Comparison of ENCODE assay signal across 21 mouse cellular contexts in genomic region chr12:80762982-80763381, GRCm38 (mm10). TPM values are rescaled to one million over a fixed set of nuclear protein-coding genes. Genes with fewer than 3 reads are reported as not detected.
"Had no signal": no experiment of that assay in that cellular context is flagged by ENCODE, and none has a peak within 500 bp of the region (broad histone marks: within the 10 kb centered on the region; RNA-seq: fewer than 3 reads in every experiment).

No protein-coding gene starts in this region.

- ATAC-seq: midbrain, embryonic 13.5 days; midbrain, embryonic 15.5 days had no signal

- H3K36me3 ChIP-seq: liver, embryonic 15.5 days; neural tube, embryonic 15.5 days had no signal

- H3K9me3 ChIP-seq: liver, embryonic 15.5 days; neural tube, embryonic 13.5 days; neural tube, embryonic 15.5 days had no signal

- H3K27ac ChIP-seq: liver, embryonic 15.5 days; midbrain, embryonic 13.5 days; midbrain, embryonic 15.5 days; neural tube, embryonic 13.5 days; neural tube, embryonic 15.5 days had no signal

- H3K9ac ChIP-seq: liver, embryonic 15.5 days; lung, embryonic 14.5 days; midbrain, embryonic 13.5 days; midbrain, embryonic 15.5 days; neural tube, embryonic 13.5 days; neural tube, embryonic 15.5 days had no signal

- H3K27me3 ChIP-seq: midbrain, embryonic 13.5 days; midbrain, embryonic 15.5 days; neural tube, embryonic 13.5 days; neural tube, embryonic 15.5 days had no signal

- H3K4me3 ChIP-seq: liver, embryonic 15.5 days; midbrain, embryonic 13.5 days; midbrain, embryonic 15.5 days; neural tube, embryonic 13.5 days; neural tube, embryonic 15.5 days had no signal

- DNase-seq: lung, adult 18-20 months; lung, embryonic 14.5 days; lung, postnatal 10 days; lung, postnatal 4 days; retina, postnatal 1 day; right cerebral cortex, adult 18-20 months; right cerebral cortex, postnatal 25 days; right cerebral cortex, postnatal 4 days; spleen, adult 18-20 months; thymus, adult 2 months; thymus, postnatal 25 days; thymus, postnatal 4 days had no signal

- H3K4me2 ChIP-seq: liver, embryonic 15.5 days; lung, embryonic 14.5 days; midbrain, embryonic 11.5 days; midbrain, embryonic 13.5 days; midbrain, embryonic 15.5 days; neural tube, embryonic 13.5 days; neural tube, embryonic 15.5 days had no signal

RNA-seq across cellular contexts. Expression of gene Ccdc177, which starts 2.5 kb away (rescaled TPM):
- total RNA-seq: megakaryocyte, adult 5-6 weeks; megakaryocyte-erythroid progenitor cell, adult 5-6 weeks; monocyte, adult 5-6 weeks had no signal
- polyA plus RNA-seq: liver, embryonic 15.5 days; thymus, adult 2 months had no signal
